Mouse (Mus musculus): ENCODE measurements at regions not wholly inside any gene's neighbourhood (a gene's known extent, or its start where the extent isn't known, plus 50 kb on each side); places are given as distances from the start of the nearest gene placed in this dataset. TPM values are rescaled to one million over a fixed set of nuclear protein-coding genes. Genes with fewer than 3 reads are reported as not detected.

GRCm38 (mm10) chr1:136788979-136789513 is 164.3 kb downstream of the Zfp281 start:
- WGBS, result 63% methylated on average over 30 of the region's 30 CpGs
- Histone ChIP-seq H3K4me1 (replicated peaks) (peaks cover 2% of the 10 kb centered on the region), H3K36me3 (no peaks in the 10 kb centered on the region), H3K27ac (no peak overlapping the region), H3K9me3 (replicated peaks) (no peaks in the 10 kb centered on the region), H3K9ac (no peak overlapping the region), H3K4me2 (0 out of 2 replicates have a peak overlapping the region, but pooled peaks have one; percentile 27), H3K27me3 (no peaks in the 10 kb centered on the region), H3K4me3 (no peak overlapping the region)
- ATAC-seq (replicated peaks; ENCODE audit: insufficient number of reproducible peaks, insufficient read depth, low FRiP score, low read depth), result no peak

GRCm38 (mm10) chr1:136791641-136792040 is 166.9 kb downstream of the Zfp281 start:
- Histone ChIP-seq H3K9me3 (replicated peaks) (no peaks in the 10 kb centered on the region), H3K27me3 (no peaks in the 10 kb centered on the region), H3K27ac (no peak overlapping the region), H3K4me3 (no peak overlapping the region), H3K9ac (no peak overlapping the region), H3K36me3 (no peaks in the 10 kb centered on the region), H3K4me2 (no peak overlapping the region), H3K4me1 (replicated peaks) (no peaks in the 10 kb centered on the region)
- no peak for ATAC-seq (replicated peaks; ENCODE audit: insufficient number of reproducible peaks, insufficient read depth, low FRiP score, low read depth)
- WGBS, result 97% methylated on average over 1 of the region's 1 CpGs

Small RNA genes in the stretch of these regions (microRNA-seq; reads per million reads assigned to microRNA genes)
- not detected for gene Gm22132
